Mouse (Mus musculus) retina, postnatal 1 day (tissue): ENCODE measurements around the gene 4931429L15Rik.
A peak's percentile ranks its signal among the peaks of the same experiment; 100 is the strongest.
"Not testable (repeated sequence)": the region's sequence is repeated elsewhere in the genome, so short reads cannot be mapped to it uniquely, and the experiment has no call there.

ENCODE experiments used
- DNase-seq: peaks from one replicate; pipeline ENCODE4 v3.0.0-alpha.2; 2012

4931429L15Rik gene

GRCm38 (mm10) chr9:46319886-46320285, at the start of gene 4931429L15Rik:
TSS of gene 4931429L15Rik (minus strand) at chr9:46319986.
- not testable (repeated sequence) for DNase-seq

- no peak for DNase-seq
Observed at GRCm38 (mm10) chr9:46362459-46362858, 42.7 kb upstream of the 4931429L15Rik start.

GRCm38 (mm10) chr9:46361461-46362111, 41.8 kb upstream of the 4931429L15Rik start:
- peak; percentile 53 for DNase-seq

GRCm38 (mm10) chr9:46353992-46354391, 34.2 kb upstream of the 4931429L15Rik start:
- DNase-seq, result peak; percentile 88

GRCm38 (mm10) chr9:46353330-46353724, 33.5 kb upstream of the 4931429L15Rik start:
- DNase-seq, result peak; percentile 42

GRCm38 (mm10) chr9:46352651-46353329, 33.0 kb upstream of the 4931429L15Rik start:
- DNase-seq, result no peak

GRCm38 (mm10) chr9:46350451-46350981, 30.7 kb upstream of the 4931429L15Rik start:
- DNase-seq, result peak; percentile 68

GRCm38 (mm10) chr9:46345887-46346665, 26.3 kb upstream of the 4931429L15Rik start:
- no peak for DNase-seq

- no peak for DNase-seq
Observed at GRCm38 (mm10) chr9:46339051-46339652, 19.4 kb upstream of the 4931429L15Rik start.

GRCm38 (mm10) chr9:46338384-46338783, 18.6 kb upstream of the 4931429L15Rik start:
- DNase-seq, result no peak

GRCm38 (mm10) chr9:46337852-46338291, 18.1 kb upstream of the 4931429L15Rik start:
- DNase-seq, result peak; percentile 92

- no peak for DNase-seq
Observed at GRCm38 (mm10) chr9:46337331-46337730, 17.5 kb upstream of the 4931429L15Rik start.

- not testable (repeated sequence) for DNase-seq
Observed at GRCm38 (mm10) chr9:46336294-46336693, 16.5 kb upstream of the 4931429L15Rik start.

GRCm38 (mm10) chr9:46335461-46335995, 15.7 kb upstream of the 4931429L15Rik start:
- no peak for DNase-seq

- no peak for DNase-seq
Observed at GRCm38 (mm10) chr9:46334471-46335025, 14.8 kb upstream of the 4931429L15Rik start.

- DNase-seq, result no peak
Observed at GRCm38 (mm10) chr9:46331301-46331700, 11.5 kb upstream of the 4931429L15Rik start.

- no peak for DNase-seq
Observed at GRCm38 (mm10) chr9:46330586-46330895, 10.8 kb upstream of the 4931429L15Rik start.

GRCm38 (mm10) chr9:46329801-46330585, 10.2 kb upstream of the 4931429L15Rik start:
- DNase-seq, result peak; percentile 54

GRCm38 (mm10) chr9:46329250-46329648, 9.5 kb upstream of the 4931429L15Rik start:
- no peak for DNase-seq

- DNase-seq, result peak; percentile 94
Observed at GRCm38 (mm10) chr9:46328572-46329249, 8.9 kb upstream of the 4931429L15Rik start.
